Mouse (Mus musculus) cerebellum, adult (tissue): ENCODE measurements around the gene Gsk3b.

Experiments
- ATAC-seq: cut with Nextera tagmentation; 2 replicates; pipeline ENCODE4 v1.9.2; 2017; ENCODE audit warnings: mild to moderate bottlenecking, moderate library complexity, mixed read lengths; ENCODE audit not compliant: insufficient number of reproducible peaks, low FRiP score, low TSS enrichment

Gsk3b gene

GRCm38 (mm10) chr16:38272483-38272882 lies 183.7 kb downstream of the Gsk3b start:
- no peak for ATAC-seq

- no peak for ATAC-seq
Measured at GRCm38 (mm10) chr16:38274737-38275136, 185.9 kb downstream of the Gsk3b start.

GRCm38 (mm10) chr16:38279794-38280193 lies 191.0 kb downstream of the Gsk3b start:
- no peak for ATAC-seq

GRCm38 (mm10) chr16:38280951-38281350 lies 192.2 kb downstream of the Gsk3b start:
- ATAC-seq, result no peak

- no peak for ATAC-seq
Measured at GRCm38 (mm10) chr16:38282559-38283160, 193.9 kb downstream of the Gsk3b start.

GRCm38 (mm10) chr16:38283300-38283699 lies 194.5 kb downstream of the Gsk3b start:
- no peak for ATAC-seq

GRCm38 (mm10) chr16:38285801-38286200 lies 197.0 kb downstream of the Gsk3b start:
- no peak for ATAC-seq

- no peak for ATAC-seq
Measured at GRCm38 (mm10) chr16:38286541-38286940, 197.7 kb downstream of the Gsk3b start.

GRCm38 (mm10) chr16:38287357-38287756 lies 198.6 kb downstream of the Gsk3b start:
- ATAC-seq, result no peak

- no peak for ATAC-seq
Measured at GRCm38 (mm10) chr16:38287762-38288161, 199.0 kb downstream of the Gsk3b start.

GRCm38 (mm10) chr16:38288851-38289250 lies 200.1 kb downstream of the Gsk3b start:
- no peak for ATAC-seq

- no peak for ATAC-seq
Measured at GRCm38 (mm10) chr16:38290151-38290550, 201.3 kb downstream of the Gsk3b start.

GRCm38 (mm10) chr16:38294685-38295348 lies 206.0 kb downstream of the Gsk3b start, which contains the start of gene Nr1i2:
Nr1i2 (minus strand) TSS chr16:38294824.
- ATAC-seq, result no peak

GRCm38 (mm10) chr16:38295349-38295930 lies 206.6 kb downstream of the Gsk3b start:
- ATAC-seq, result no peak
